Mouse (Mus musculus) olfactory bulb, adult 2 months (tissue): ENCODE measurements at regions not wholly inside any gene's neighbourhood (a gene's known extent, or its start where the extent isn't known, plus 50 kb on each side); places are given as distances from the start of the nearest gene placed in this dataset.

Source experiments
- H3K27ac ChIP-seq: fragments of 200-500 bp; 2 replicates; pipeline ENCODE4 v1.5.1; 2012; ENCODE audit warnings: low read depth, low read length; ENCODE audit not compliant: insufficient read depth
- H3K4me1 ChIP-seq: fragments of 200-500 bp; 2 replicates; pipeline ENCODE4 v1.6.1; 2012; ENCODE audit warnings: low read length; ENCODE audit not compliant: control insufficient read depth, insufficient read depth
- H3K4me3 ChIP-seq: fragments of 200-500 bp; 2 replicates; pipeline ENCODE4 v1.5.1; 2012; ENCODE audit warnings: mild to moderate bottlenecking, low read depth, low read length, moderate library complexity; ENCODE audit not compliant: insufficient read depth
- CTCF ChIP-seq: fragments of 200-500 bp; IDR thresholded peaks from 2 replicates; pipeline ENCODE4 v1.5.1; 2012; ENCODE audit warnings: low read depth, mild to moderate bottlenecking, low read length, moderate library complexity; ENCODE audit not compliant: insufficient read depth
- POLR2A ChIP-seq: fragments of 200-500 bp; IDR thresholded peaks from 2 replicates; pipeline ENCODE4 v1.6.1; 2012; ENCODE audit warnings: mild to moderate bottlenecking, low read depth, low read length, moderate library complexity; ENCODE audit not compliant: insufficient read depth
- WGBS: fragments of 180-500 bp; shearing (Covaris S2); methylation state at CpG from one replicate; pipeline ENCODE4 v1.1.7; 2018; 5-methylcytosine and 5-hydroxymethylcytosine counted together

DNA sequence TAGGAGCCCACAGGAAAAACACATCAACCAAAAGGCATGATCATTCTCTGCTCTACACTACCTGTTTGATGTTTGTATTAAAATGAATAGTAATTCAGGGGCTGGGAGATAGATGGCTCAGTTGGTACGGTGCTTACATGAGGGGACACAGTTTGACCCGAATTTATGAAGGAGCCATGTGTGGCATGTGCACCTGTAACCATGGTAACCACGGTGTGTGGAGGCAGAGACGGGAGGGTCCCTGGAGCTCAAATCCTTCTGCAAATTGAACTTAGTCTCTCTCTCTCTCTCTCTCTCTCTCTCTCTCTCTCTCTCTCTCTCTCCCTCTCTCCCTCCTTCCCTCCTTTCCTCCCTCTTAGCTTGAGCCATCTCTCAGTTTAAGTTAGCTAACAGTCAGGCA, 139.1 kb upstream of the Mdm1 start:
- TF ChIP-seq POLR2A (no peak), CTCF (no peak)
- Histone ChIP-seq H3K27ac (peak overlapping the region; percentile 61), H3K4me1 (peaks cover 18% of the 10 kb centered on the region), H3K4me3 (no peak overlapping the region)
- WGBS, result 49% methylated on average over 4 of the region's 4 CpGs

DNA sequence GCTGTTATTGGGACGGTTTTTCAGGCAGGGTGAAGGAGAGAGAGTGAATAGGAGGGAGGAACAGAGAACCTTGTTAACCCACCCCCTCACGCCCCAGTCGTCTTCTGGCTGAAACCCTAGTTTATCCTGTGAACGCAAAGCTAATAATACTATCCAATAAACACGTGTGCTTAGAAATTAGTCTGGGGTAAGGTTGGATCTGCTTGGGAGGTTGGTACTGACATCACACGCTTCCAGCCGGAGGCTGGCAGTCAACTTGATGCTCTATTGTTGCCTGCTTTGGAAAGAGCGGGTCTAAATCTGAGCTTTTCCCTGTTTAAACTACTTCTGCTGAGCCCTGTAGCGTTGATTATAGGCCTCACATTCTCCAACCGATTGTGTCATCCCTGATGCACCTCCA, 138.4 kb upstream of the Mdm1 start:
- WGBS, result 27% methylated on average over 10 of the region's 10 CpGs
- Histone ChIP-seq H3K4me1 (peaks cover 20% of the 10 kb centered on the region), H3K4me3 (no peak overlapping the region), H3K27ac (peak overlapping the region; percentile 87)
- TF ChIP-seq POLR2A (no peak), CTCF (no peak)

DNA sequence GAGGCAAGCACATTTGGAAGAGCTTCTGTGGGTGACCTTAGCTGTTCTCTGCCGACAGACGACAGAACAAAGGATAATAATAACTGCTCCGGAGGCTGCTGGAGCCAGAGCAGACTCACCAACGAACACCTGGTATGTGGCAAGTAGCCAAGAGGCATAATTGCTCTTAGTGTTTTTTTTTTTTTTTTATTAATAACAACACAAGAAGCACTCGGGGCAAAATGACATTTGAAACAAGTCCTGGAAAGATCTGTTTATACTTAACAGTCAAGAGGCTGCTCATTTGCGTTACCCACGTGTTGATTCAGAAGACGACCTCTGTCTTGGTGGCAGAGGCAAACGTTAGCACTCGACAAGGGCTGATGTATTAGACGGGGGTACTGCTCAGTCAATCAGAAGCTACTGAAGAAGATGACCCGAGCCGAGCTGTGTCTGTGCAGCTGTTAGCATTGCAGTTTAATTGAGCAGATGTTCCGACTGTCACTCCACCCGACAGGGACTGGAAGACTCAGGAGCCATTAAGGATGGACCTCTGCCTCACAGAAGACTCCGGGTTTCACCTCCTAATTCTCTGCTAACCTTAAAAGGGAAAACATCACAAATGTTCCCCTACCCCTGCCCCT, 137.8 kb upstream of the Mdm1 start:
- peaks cover 20% of the 10 kb centered on the region for H3K4me1 ChIP-seq
- H3K4me3 ChIP-seq, result no peak overlapping the region
- H3K27ac ChIP-seq, result peak overlapping the region; percentile 87
- WGBS, result 28% methylated on average over 16 of the region's 16 CpGs
- TF ChIP-seq POLR2A, result no peak
- TF ChIP-seq CTCF, result no peak

- TF ChIP-seq CTCF (no peak), POLR2A (no peak)
- Histone ChIP-seq H3K4me3 (no peak overlapping the region), H3K4me1 (peaks cover 20% of the 10 kb centered on the region), H3K27ac (peak overlapping the region; percentile 87)
- WGBS, result 55% methylated on average over 8 of the region's 8 CpGs
These were observed 137.2 kb upstream of the Mdm1 start for GRCm38 (mm10) chr10:118004362-118004958.

DNA sequence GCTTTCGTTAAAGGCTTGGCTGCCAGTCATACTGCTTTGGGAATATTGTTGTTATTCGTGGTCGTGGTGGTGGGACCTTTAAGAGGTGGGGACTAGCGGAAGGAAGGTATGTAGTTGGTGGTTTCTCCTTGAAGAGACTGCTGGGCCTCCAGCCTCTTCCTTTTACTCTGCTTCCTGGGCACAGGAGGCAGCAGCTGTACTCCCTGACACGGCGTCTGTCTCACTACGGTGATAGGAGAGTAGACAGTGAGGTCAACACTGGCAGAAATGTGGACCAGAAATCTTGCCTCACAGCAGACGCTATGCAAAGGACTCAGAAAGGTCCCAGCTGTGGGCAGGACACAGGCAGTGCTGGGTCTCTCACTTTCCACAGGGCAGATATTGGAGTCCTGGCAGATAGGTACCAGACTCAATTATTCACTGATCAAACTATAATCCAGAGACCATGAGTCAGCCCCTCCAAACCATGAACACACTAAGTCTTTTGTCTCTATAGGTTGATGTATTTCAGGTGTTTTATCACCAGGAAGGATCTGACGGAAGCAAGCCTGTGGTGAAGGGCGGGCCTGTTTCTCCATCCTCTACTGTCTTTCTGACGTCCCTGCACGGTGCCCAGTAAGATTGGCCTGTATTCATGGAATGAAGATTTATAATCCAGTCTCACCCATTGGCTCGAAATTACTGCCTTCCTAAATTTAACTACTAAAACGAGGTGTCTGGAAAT, 134.6 kb upstream of the Mdm1 start:
- WGBS, result 83% methylated on average over 14 of the region's 14 CpGs
- Histone ChIP-seq H3K4me3 (no peak overlapping the region), H3K27ac (no peak overlapping the region), H3K4me1 (peaks cover 18% of the 10 kb centered on the region)
- TF ChIP-seq CTCF (no peak), POLR2A (no peak)

GRCm38 (mm10) chr10:118007846-118008245, 133.8 kb upstream of the Mdm1 start:
- TF ChIP-seq POLR2A, result no peak
- no peak for TF ChIP-seq CTCF
- 35% methylated on average over 7 of the region's 7 CpGs for WGBS
- Histone ChIP-seq H3K4me1 (peaks cover 14% of the 10 kb centered on the region), H3K27ac (no peak overlapping the region), H3K4me3 (no peak overlapping the region)

- TF ChIP-seq POLR2A, result no peak
- no peak for TF ChIP-seq CTCF
- Histone ChIP-seq H3K4me1 (peaks cover 3% of the 10 kb centered on the region; the same call in 1 of the 2 replicates), H3K27ac (no peak overlapping the region), H3K4me3 (no peak overlapping the region)
- WGBS, result 83% methylated on average over 10 of the region's 10 CpGs
These were observed 129.7 kb upstream of the Mdm1 start for GRCm38 (mm10) chr10:118011687-118012567.

DNA sequence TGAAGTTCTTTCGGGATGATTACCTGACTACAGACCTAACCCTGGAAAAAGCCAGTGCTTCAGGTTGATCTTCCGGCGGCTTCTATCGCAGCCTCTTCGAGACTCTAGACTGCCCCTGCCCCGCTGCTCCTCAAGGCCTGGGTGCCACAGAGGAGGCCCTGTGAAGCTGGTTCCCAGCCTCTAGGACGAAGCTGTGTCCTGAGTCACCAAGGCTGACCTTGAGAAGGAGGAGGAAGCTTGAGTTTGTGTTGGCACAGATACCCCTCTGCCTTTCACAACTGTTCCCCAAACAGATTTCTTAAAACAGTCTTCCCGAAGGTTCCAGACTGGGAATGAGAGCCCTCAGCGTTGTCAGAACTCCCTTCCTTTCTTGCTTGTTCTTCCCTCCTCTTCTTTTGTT, 112.8 kb upstream of the Mdm1 start:
- WGBS, result 58% methylated on average over 9 of the region's 9 CpGs

More for the DNA sequence above, 112.8 kb upstream of the Mdm1 start:
- TF ChIP-seq CTCF, result no peak
- TF ChIP-seq POLR2A, result no peak
- H3K27ac ChIP-seq, result no peak overlapping the region
- no peak overlapping the region for H3K4me3 ChIP-seq
- H3K4me1 ChIP-seq, result peaks cover 3% of the 10 kb centered on the region
